Mouse (Mus musculus): Measurements from ENCODE around the gene Colgalt1.
A peak's percentile ranks its signal among the peaks of the same experiment; 100 is the strongest.

Gene Colgalt1

GRCm38 (mm10) chr8:71610822-71611651 is at the start of gene Colgalt1:
Gene Colgalt1 (plus strand): TSS chr8:71610998.
- DNase-seq (ENCODE audit: low read depth, low spot score): peak; percentile 100

- DNase-seq (ENCODE audit: low read depth, low spot score): peak; percentile 85
Measured at GRCm38 (mm10) chr8:71561401-71561800, 49.4 kb upstream of the Colgalt1 start.

- peak; percentile 69 for DNase-seq (ENCODE audit: low read depth, low spot score)
Measured at GRCm38 (mm10) chr8:71562751-71563150, 48.0 kb upstream of the Colgalt1 start.

DNA sequence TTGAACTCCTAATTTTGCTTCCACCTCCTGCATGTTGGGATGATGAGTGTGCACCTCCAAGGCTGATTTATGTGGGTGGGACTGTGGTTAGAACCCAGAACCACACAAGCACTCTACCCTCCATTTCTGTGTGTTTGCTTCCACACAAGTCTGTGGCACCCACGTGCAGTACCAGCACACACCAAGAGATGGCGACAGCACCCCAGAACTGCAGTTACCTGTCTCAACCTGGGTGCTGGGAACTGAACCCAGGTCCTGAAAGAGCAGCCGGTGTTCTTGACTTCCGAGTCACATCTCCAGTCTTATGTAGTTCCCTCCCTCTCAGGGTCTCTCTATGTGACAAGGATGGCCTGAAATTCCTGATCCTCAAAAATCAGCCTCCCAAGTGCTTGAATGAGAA is 46.8 kb upstream of the Colgalt1 start:
- no peak for DNase-seq (ENCODE audit: low read depth, low spot score)

DNA sequence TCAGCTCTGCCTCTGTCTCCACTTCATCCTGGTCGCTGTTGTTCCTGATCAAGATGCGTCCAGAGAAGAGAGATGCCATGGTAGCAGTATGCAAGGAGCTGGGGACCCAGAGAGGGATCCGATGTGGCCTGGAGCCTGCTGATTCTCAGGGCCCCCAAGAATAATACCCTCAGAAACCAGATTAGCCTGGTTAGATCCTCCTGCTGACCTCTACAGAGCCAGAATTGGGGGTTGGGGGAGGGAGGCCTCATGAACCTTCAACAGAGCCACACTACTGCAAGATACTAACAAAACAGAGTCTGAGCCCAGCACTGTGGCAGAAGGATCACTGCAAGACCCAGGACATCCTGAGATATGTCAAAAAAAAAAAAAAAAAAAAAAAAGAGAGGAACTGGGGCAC is 44.3 kb upstream of the Colgalt1 start, which contains the start of gene Nxnl1:
Gene Nxnl1 (minus strand): TSS at position 101 of the 400 bp plus-strand sequence.
- DNase-seq (ENCODE audit: low read depth, low spot score): no peak

DNA sequence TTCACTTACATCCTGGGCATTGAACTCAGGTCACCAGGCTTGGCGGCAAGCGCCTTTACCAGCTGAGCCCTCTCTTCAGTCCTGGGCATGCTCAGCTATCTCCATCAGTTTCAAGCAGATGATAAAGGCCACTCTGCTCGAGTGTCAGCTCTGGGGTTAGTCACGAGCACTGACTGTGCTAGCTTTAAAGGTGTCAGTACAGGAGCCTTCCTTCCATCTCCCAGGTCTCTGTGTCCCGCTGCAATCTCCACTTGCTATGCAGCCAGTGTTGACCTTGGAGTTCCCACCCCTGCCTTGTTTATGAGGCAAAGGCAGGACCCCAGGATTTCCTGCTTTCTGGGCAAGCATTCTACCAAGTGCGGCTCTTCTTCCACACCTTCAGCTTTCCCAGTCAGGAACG is 43.2 kb upstream of the Colgalt1 start:
- no peak for DNase-seq (ENCODE audit: low read depth, low spot score)

DNA sequence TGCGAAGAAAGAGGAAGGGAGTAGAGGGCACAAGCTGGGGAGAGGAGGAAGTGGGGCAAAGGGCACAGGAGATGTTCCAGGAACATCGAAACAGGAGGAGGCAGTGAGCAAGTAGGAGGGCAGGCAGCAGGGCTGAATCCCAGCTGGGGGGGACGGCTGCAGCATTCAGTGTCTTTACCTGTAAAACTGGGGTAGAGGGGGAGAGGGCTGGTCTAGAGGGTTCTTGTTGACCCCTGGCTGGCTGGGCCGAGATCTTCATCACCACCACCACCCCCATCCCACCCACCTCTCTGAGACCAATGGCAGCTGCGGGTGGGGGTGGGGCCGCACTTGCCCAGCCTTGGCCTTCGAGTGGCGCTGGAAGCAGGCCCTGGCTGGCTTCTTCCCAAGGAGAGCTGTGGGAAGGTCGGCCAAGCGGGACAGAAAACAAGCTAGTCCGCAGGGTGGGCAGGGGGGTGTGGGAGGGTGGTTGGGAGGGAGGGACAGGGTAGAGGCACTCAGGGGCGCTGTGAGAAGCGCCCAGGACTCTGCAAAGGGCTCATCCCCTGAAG is 42.3 kb upstream of the Colgalt1 start, which contains the start of gene Slc27a1:
Gene Slc27a1 (plus strand): TSS at position 496 of the 551 bp plus-strand sequence.
- DNase-seq (ENCODE audit: low read depth, low spot score): no peak

GRCm38 (mm10) chr8:71568941-71569340 is 41.9 kb upstream of the Colgalt1 start:
- DNase-seq (ENCODE audit: low read depth, low spot score): no peak

GRCm38 (mm10) chr8:71569366-71570290 is 41.2 kb upstream of the Colgalt1 start:
- DNase-seq (ENCODE audit: low read depth, low spot score): peak; percentile 98

DNA sequence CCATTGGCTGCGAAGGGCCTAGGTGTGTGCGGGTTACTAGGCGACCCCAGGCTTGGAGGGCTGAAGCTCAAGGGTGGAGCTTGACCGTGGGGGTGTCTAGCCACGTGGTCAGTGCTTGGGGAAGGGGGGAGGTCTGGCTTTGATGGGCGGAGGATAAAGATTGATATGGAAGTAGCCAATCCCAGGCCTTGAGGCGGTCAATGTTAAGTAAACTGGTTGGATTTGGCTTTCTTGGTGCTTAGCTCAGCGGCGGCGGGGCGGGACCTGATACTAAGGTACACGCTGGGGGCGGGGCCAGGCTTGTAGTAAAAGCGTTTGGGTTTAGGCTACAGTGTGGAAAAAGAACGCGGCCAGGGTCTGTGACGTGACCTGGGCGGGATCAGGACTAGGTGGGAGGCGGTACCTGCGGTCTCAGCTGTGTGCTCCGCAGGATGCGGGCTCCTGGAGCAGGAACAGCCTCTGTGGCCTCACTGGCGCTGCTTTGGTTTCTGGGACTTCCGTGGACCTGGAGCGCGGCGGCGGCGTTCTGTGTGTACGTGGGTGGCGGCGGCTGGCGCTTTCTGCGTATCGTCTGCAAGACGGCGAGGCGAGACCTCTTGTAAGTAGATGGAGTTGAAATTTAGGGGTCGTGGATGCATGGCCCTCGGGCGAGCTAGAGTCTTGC is 40.4 kb upstream of the Colgalt1 start:
- DNase-seq (ENCODE audit: low read depth, low spot score): peak; percentile 100

- no peak for DNase-seq (ENCODE audit: low read depth, low spot score)
Measured at GRCm38 (mm10) chr8:71572077-71572476, 38.7 kb upstream of the Colgalt1 start.

DNA sequence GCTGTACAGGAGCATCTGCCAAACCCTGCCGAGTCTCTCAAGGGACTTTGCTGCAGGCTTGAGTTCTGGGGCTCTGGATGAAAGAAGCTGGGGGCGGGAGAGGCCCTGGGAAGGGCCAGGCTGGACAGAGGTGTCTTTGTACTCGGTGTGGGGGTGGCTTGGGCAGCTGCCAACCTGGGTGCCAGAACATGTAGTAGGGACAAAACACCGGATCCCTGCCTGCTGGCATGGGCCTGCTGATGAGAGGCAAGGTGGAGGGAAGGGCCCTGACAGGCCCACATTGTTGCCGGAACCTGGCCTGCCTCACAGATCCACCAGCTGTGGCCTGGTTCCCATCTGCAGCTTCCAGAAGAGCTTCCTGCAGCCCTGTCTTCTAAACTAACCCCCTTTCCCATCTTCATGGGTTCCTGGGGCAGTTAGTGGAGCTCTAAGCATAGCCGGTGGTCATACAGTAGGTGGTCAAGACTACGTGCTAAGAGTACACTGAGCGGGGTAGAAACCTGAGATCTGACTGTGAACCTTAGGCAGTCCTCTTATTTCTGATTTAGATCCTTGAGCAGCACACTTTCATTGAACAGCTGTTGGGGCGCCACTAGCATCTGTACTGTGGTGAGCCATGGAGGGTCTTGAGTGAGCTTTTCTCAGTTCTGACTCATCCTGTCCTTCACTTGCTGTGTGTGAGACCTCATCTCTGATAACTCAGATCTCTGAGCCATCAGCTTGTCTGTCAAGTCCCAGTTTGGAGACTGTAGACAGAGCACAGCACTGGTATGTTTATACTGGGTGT is 37.8 kb upstream of the Colgalt1 start:
- no peak for DNase-seq (ENCODE audit: low read depth, low spot score)

DNA sequence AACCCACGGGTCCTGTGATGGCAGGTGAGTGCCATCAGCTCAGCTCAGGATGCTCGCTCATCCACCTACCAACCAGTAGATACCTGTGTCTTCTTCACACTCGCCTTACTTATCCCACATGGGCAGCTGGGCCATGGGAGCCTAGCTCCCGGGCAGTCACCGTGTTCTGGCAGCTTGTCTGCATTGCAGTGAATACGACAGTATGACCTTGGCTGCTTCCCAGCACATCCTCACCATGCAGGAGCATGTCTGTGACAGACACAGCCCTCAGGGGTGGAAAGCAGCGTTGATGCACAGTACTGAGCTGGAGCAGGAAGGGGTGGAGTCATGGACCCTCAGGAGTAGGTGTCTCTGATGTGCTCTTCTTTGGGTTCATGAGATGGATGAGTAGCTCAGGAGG is 36.4 kb upstream of the Colgalt1 start:
- no peak for DNase-seq (ENCODE audit: low read depth, low spot score)

DNA sequence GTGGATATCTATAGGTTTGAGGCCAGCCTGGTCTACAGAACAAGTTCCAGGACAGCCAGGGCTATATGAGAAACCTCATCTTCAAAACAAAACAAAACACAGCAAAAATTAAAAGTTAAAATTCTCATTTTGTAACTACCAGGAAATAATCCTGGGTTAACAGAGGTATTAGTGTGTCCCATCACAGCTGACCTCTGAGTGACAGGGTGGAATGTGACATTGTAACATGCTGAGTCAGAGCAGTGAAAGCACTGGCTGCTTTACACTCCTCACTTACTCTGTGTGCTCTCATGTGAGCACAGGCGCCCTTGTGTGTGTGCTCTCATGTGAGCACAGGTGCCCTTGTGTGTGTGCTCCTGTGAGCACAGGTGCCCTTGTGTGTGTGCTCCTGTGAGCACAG is 35.8 kb upstream of the Colgalt1 start:
- DNase-seq (ENCODE audit: low read depth, low spot score): no peak

DNA sequence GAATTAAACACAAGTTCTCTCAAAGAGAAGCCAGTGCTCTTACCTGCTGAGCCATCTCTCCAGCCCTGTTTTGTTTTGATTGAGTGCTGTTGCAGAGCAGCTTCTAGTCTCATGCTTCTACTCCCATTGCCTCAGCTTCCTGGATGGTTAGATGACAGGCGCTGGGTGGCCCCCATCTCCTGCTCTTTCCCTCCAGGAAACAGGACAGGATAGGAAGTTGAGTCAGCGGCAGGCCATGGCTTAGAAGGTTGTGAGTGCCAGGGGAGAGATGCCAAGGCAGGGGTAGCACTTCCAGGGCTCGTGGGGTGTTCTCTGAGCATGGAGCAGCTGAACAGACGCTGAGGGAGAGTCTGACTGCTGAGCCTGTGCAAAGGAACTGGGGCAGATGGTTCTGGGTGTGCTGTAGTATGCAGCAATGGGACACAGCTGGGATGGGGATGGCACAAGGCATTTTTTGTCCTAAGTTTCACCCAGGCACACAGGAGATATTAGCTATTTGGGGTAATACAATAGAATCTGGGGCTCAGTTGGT is 32.9 kb upstream of the Colgalt1 start:
- no peak for DNase-seq (ENCODE audit: low read depth, low spot score)

GRCm38 (mm10) chr8:71579009-71579408 is 31.8 kb upstream of the Colgalt1 start:
- DNase-seq (ENCODE audit: low read depth, low spot score): no peak

- DNase-seq (ENCODE audit: low read depth, low spot score): no peak
Measured at GRCm38 (mm10) chr8:71579476-71579875, 31.3 kb upstream of the Colgalt1 start.

DNA sequence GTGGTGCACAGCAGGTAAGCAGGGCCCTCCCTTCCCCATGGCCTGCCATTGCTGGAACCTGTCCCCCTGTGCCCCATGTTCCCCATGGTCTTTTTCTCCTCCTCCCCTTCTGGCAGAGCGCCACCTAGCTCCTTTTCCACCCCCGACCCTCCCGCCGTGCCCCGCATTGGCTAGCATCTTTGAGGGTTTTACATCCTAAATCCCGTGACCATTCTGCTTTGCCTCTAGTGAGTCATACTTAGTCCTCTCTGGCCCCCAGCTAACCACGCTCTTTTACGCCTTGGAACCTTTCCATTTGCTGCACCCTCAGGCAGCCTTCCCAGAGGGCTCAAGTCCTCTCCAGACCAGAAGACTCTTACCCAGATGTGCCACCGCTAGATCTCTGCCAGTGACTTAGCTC is 30.6 kb upstream of the Colgalt1 start:
- no peak for DNase-seq (ENCODE audit: low read depth, low spot score)

- DNase-seq (ENCODE audit: low read depth, low spot score): peak; percentile 77
Measured at GRCm38 (mm10) chr8:71586891-71587290, 23.9 kb upstream of the Colgalt1 start.

DNA sequence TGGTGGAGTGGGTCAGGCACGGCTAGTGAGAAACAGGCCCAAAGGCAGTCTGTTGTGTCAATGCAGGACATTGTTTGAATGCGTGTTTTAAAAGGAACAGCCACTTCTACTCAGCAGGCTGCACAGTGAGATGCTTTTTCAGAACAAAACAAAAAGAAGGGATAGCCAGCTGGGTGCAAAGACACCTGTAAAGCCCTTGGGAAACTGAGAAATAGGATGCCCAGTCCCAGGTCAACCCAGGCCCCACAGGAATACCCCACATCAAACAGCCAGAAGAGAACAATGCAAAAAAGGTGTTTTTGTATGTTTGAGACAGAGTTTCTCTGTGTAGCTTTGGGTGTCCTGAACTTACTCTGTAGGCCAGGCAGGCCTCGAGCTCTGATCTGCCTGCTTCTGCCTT is 22.0 kb upstream of the Colgalt1 start:
- DNase-seq (ENCODE audit: low read depth, low spot score): no peak

Data from R1 (cell line).